Mouse (Mus musculus) cerebellum, postnatal 4 days (tissue): ENCODE results near the gene Tor2a.

Experiments
- DNase-seq, 2 experiments: peaks; one replicate each; pipeline ENCODE4 v3.0.0; 2022; ENCODE audit warnings: low spot score in 2 of 2, mixed read lengths in 1 of 2

The Tor2a gene

GRCm38 (mm10) chr2:32757056-32757845 is at the start of gene Tor2a:
Tor2a (plus strand) TSS chr2:32757234.
- peak; percentile 94 to 95 for DNase-seq

- DNase-seq: peak in 1 of 2 experiments; percentile 60
Measured at GRCm38 (mm10) chr2:32708643-32709042, 48.4 kb upstream of the Tor2a start.

- no peak for DNase-seq
Measured at GRCm38 (mm10) chr2:32709521-32710137, 47.4 kb upstream of the Tor2a start.

- DNase-seq: no peak
Measured at GRCm38 (mm10) chr2:32710425-32710824, 46.6 kb upstream of the Tor2a start.

GRCm38 (mm10) chr2:32711301-32712056 is 45.6 kb upstream of the Tor2a start:
- DNase-seq: no peak

GRCm38 (mm10) chr2:32712108-32712551 is 44.9 kb upstream of the Tor2a start:
- DNase-seq: peak in 1 of 2 experiments; percentile 47

DNA sequence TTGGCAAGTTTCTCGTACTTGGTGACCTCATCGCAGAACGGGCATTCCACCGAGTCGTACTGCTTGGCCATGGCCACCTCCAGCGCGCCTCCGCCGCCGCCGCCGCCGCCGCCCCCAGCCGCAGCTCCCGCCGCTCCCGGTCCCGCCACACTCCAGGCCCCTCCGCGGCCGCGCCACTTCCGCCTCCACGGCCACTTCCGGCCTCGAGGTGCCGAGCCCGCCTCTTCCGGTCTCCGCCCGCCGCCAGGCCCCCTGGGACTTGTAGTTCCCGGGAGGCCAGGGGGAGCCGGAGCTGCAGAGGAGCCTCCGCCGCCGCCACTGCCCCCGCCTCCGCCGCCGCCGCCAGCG is 44.5 kb upstream of the Tor2a start:
- peak; percentile 86 to 97 for DNase-seq

DNA sequence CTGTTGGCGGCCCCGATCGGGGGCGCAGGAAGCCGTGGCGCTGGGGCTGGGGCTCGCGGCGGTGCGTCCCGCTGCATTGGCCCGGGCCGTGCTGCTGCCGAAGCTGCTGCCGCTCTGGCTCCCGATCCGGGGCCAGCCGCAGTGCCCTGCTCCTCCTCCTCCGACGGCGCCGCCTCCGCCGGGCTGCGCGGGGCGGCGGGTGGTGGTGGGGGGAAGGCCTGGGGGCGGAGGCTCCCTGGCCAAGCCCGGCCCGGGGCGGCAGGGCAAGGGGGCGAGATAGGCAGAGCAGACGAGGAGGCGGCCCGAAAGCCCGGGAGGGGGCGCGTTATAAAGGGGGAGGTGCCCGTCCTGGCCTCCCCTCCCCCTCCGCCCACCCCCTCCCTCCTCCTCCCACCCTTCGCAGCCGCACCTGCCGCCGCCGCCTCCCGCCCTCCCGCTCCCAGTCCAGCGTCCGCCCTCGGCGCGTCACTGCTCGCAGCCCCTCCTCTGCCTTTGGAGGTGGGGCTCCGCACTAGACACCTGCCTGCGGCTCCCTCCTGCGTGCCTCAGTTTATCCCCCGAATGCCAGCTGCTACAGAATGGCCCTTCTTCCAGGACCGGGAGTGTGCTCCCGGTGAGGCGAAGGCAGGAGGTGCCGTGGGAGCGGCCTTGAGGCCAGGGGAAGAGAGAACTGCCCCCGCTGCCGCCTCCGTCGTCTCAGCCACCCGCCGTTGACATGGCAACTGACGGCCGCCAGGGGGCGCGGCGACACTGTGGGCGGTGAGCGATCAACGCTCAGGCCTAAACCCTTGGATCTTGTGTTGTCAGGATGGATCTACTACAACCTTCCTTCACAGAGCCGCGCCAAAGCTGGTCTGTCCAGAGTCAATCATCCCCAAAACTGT is 43.9 kb upstream of the Tor2a start, which contains the start of gene Cdk9:
Cdk9 (minus strand) TSS at position 143 of the 884 bp plus-strand sequence.
- peak; percentile 92 to 95 for DNase-seq

GRCm38 (mm10) chr2:32714117-32714986 is 42.7 kb upstream of the Tor2a start:
- no peak for DNase-seq

GRCm38 (mm10) chr2:32714987-32715425 is 42.0 kb upstream of the Tor2a start:
- no peak for DNase-seq

DNA sequence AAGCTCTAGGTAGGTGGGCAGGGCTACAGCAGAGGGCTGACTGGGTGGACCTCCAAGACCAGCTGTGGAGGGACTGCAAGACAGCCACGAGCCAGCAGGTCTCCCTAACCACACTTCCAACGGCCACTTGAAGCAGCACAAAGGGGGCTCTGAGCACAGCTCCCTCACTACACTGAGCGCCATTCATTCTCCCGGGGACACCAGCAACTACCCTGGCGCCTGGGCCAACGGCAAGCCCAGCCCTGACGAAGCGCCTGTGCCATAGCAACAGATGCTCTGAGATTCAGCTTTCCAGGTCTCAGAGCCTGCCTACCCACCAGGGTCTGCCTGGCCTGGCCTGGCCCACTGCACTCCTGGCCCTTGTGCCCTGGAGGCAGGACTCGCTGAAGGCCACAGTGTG is 38.3 kb upstream of the Tor2a start:
- DNase-seq: peak in 1 of 2 experiments; percentile 25

DNA sequence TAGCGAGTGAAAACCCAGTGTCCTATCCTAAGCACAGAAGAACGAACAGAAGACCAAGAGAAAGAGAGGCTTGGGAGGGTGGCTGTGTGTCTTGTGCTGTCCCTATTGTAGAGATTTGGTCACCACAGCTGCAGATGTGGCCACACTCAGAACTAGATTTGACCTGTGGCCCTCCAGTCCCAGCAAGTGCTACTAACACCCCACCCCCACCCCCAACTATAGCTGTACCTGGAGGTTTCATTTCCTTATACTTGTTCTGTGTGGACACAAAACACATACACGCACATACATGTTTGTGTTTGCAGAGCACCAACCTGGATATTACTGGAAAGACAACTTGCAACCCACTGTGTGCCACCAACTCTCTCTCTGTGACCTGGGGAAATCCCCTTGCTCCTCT is 37.0 kb upstream of the Tor2a start:
- no peak for DNase-seq

GRCm38 (mm10) chr2:32720681-32721229 is 36.3 kb upstream of the Tor2a start, which contains the start of gene Sh2d3c:
Sh2d3c (plus strand) TSS chr2:32721055.
- peak in 1 of 2 experiments; percentile 29 for DNase-seq

DNA sequence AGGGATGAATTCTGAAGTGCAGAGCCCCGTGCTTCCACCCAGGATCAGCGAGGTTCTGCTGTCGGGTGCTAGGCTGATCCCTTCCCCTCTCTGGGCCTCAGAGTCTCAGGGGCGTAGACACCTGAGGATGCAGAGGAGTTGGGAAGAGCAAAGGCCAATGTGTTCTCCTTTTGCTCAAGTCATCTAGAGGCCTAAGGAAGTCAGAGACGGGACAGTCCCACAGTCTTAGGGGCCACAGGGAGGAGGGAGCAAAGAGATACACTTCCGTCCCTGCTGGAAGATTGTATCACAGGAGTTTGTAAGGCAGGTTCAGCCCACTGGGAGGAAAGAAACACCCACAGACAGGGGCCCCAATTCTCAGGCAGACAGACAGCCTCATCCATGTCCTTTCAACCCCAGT is 35.0 kb upstream of the Tor2a start:
- no peak for DNase-seq

DNA sequence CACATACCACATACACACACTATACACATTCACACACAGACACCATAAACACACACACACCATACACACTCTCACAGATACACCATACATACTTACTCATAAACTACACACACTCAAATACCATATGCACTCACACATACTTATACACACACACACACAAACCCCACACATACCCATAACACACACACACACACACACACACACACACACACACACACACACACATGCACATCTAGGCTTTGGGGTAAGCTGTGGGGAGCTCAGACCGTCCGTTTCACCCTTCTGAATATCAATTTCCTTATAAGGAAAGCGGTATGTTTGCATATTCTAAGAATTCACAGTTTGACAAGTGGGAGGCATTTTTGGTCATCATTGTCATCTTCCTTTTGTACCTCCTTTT is 34.5 kb upstream of the Tor2a start:
- DNase-seq: no peak

DNA sequence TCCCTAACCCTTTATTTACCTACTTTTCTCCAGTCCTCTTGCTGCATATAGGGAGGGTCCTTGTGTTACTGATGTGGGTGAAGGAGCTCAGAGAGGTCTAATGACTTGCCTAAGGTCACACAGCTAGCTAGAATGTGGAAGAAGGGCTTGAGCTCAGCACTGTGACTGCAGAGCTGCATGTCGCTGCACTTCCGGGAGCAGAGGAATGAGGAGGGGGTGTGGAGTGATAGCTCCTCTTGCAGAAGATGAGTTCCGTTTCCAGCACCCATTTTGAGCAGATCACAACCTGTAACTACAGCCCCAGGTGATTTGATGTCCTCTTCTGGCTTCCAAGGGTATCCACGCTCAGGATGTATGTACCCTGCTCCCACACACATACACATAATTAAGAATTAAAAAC is 32.9 kb upstream of the Tor2a start:
- DNase-seq: no peak

GRCm38 (mm10) chr2:32724832-32725790 is 31.9 kb upstream of the Tor2a start:
- DNase-seq: no peak

GRCm38 (mm10) chr2:32727435-32727834 is 29.6 kb upstream of the Tor2a start:
- peak; percentile 48 to 76 for DNase-seq

- DNase-seq: no peak
Measured at GRCm38 (mm10) chr2:32728463-32728862, 28.6 kb upstream of the Tor2a start.
